ENCODE assay signal across 11 mouse cellular contexts in genomic region chr12:104983476-104983875, GRCm38 (mm10). TPM values are rescaled to one million over a fixed set of nuclear protein-coding genes. Genes with fewer than 3 reads are reported as not detected.
A peak's percentile ranks its signal among the peaks of the same experiment; 100 is the strongest.
DNase-seq lines count a peak whose midpoint lies in the region; ATAC-seq lines count a peak whose summit lies in the region.
"Had no signal": no experiment of that assay in that cellular context is flagged by ENCODE, and none has a peak within 500 bp of the region (broad histone marks: within the 10 kb centered on the region; RNA-seq: fewer than 3 reads in every experiment).

No protein-coding gene starts in this region.

- H3K4me1 ChIP-seq in kidney, embryonic 14.5 days (ENCODE audit: control insufficient read depth, insufficient read depth, low read length), result peaks cover 11% of the 10 kb centered on the region; the same call in 1 of the 2 replicates
- peaks cover 40% of the 10 kb centered on the region for H3K4me1 ChIP-seq in embryonic facial prominence, embryonic 15.5 days
- H3K4me1 ChIP-seq in limb, embryonic 15.5 days, result peaks cover 23% of the 10 kb centered on the region

- DNase-seq in kidney, postnatal 25 days, result no peak
- peak; percentile 39 for DNase-seq in adipocyte (ENCODE audit: low spot score)
- DNase-seq in cerebellum, postnatal 4 days (ENCODE audit: low spot score in 2 of 2), result no peak
- DNase-seq in left cerebral cortex, postnatal 14 days (ENCODE audit: low spot score in 2 of 2), result no peak
- no peak for DNase-seq in layer of hippocampus, adult 8-10 months (ENCODE audit: low spot score in 2 of 2)
- DNase-seq: cerebellum, adult 2 months; lung, postnatal 10 days; thymus, adult 2 months had no signal

- no peak overlapping the region for H3K9ac ChIP-seq in kidney, embryonic 14.5 days (ENCODE audit: low read depth, low read length)
- H3K9ac ChIP-seq in embryonic facial prominence, embryonic 15.5 days, result no peak overlapping the region
- no peak overlapping the region for H3K9ac ChIP-seq in limb, embryonic 15.5 days

- H3K4me3 ChIP-seq in kidney, embryonic 14.5 days (ENCODE audit: low read length), result no peak overlapping the region
- no peak overlapping the region for H3K4me3 ChIP-seq in embryonic facial prominence, embryonic 15.5 days (replicated peaks)
- no peak overlapping the region for H3K4me3 ChIP-seq in limb, embryonic 15.5 days

- H3K27ac ChIP-seq in kidney, embryonic 14.5 days (ENCODE audit: low read depth, low read length), result peak overlapping the region; percentile 55; the same call in 1 of the 2 replicates
- peak overlapping the region; percentile 75 for H3K27ac ChIP-seq in embryonic facial prominence, embryonic 15.5 days (replicated peaks)
- peak overlapping the region; percentile 54; the same call in 1 of the 2 replicates for H3K27ac ChIP-seq in limb, embryonic 15.5 days

- intact Hi-C loops in left cerebral cortex, postnatal 14 days (cut with DNase I), result no loop called here

- peak; percentile 50 for ATAC-seq in kidney, embryonic 14.5 days (ENCODE audit: low FRiP score, low TSS enrichment)
- peak; percentile 64; the same call in 1 of the 2 replicates for ATAC-seq in embryonic facial prominence, embryonic 15.5 days (ENCODE audit: insufficient number of reproducible peaks, low FRiP score, low TSS enrichment, low read depth)
- peak; percentile 36; the same call in 1 of the 2 replicates for ATAC-seq in limb, embryonic 15.5 days (ENCODE audit: insufficient number of reproducible peaks, low FRiP score, low TSS enrichment, low read depth)

- H3K9me3 ChIP-seq in kidney, embryonic 14.5 days (ENCODE audit: control insufficient read depth, low read length), result no peaks in the 10 kb centered on the region
- H3K9me3 ChIP-seq in embryonic facial prominence, embryonic 15.5 days (replicated peaks), result no peaks in the 10 kb centered on the region
- H3K9me3 ChIP-seq in limb, embryonic 15.5 days, result no peaks in the 10 kb centered on the region

- 24% methylated on average over 7 of the region's 7 CpGs for WGBS in kidney, embryonic 14.5 days
- 26% methylated on average over 7 of the region's 7 CpGs for WGBS in embryonic facial prominence, embryonic 15.5 days
- 23% methylated on average over 7 of the region's 7 CpGs for WGBS in limb, embryonic 15.5 days

- H3K36me3 ChIP-seq in kidney, embryonic 14.5 days (ENCODE audit: control insufficient read depth, insufficient read depth, low read length), result no peaks in the 10 kb centered on the region
- no peaks in the 10 kb centered on the region for H3K36me3 ChIP-seq in embryonic facial prominence, embryonic 15.5 days
- H3K36me3 ChIP-seq in limb, embryonic 15.5 days, result no peaks in the 10 kb centered on the region

- H3K27me3 ChIP-seq in kidney, embryonic 14.5 days (ENCODE audit: control insufficient read depth, insufficient read depth, low read length), result no peaks in the 10 kb centered on the region
- no peaks in the 10 kb centered on the region for H3K27me3 ChIP-seq in embryonic facial prominence, embryonic 15.5 days
- H3K27me3 ChIP-seq in limb, embryonic 15.5 days, result no peaks in the 10 kb centered on the region

- H3K4me2 ChIP-seq in kidney, embryonic 14.5 days (replicated peaks; ENCODE audit: low read depth, low read length), result no peak overlapping the region
- 0 out of 2 replicates have a peak overlapping the region, but pooled peaks have one; percentile 10 for H3K4me2 ChIP-seq in embryonic facial prominence, embryonic 15.5 days (replicated peaks)
- no peak overlapping the region for H3K4me2 ChIP-seq in limb, embryonic 15.5 days

RNA-seq across cellular contexts. Expression of gene Syne3, which starts 26.1 kb away (rescaled TPM):
- 0.24 and 0.51 TPM in 2 replicates for polyA plus RNA-seq in kidney, embryonic 14.5 days (2014; fragmentation: Nextera tagmentation; extraction: Ambion mirVana)
- polyA plus RNA-seq in embryonic facial prominence, embryonic 15.5 days (2015; fragmentation: Nextera tagmentation; extraction: Ambion mirVana), result 3.6 and 4.4 TPM in 2 replicates
- polyA plus RNA-seq in limb, embryonic 15.5 days (2015; fragmentation: Nextera tagmentation; extraction: Ambion mirVana), result 3.3 and 4.0 TPM in 2 replicates
- 1 to 10 TPM; 1.1 to 1.4 TPM for total RNA-seq in left cerebral cortex, postnatal 14 days (2021)
- 1 to 10 TPM; 1.6 to 3.6 (median 2.1) TPM for total RNA-seq in layer of hippocampus, adult 8-10 months (2022)

RNA-seq across cellular contexts. Expression of gene Glrx5, which starts 49.0 kb away (rescaled TPM):
- 161 and 195 TPM in 2 replicates for polyA plus RNA-seq in kidney, embryonic 14.5 days (2014; fragmentation: Nextera tagmentation; extraction: Ambion mirVana)
- polyA plus RNA-seq in embryonic facial prominence, embryonic 15.5 days (2015; fragmentation: Nextera tagmentation; extraction: Ambion mirVana), result 152 and 159 TPM in 2 replicates
- 129 and 134 TPM in 2 replicates for polyA plus RNA-seq in limb, embryonic 15.5 days (2015; fragmentation: Nextera tagmentation; extraction: Ambion mirVana)
- 10 to 100 TPM; 62.5 to 64.1 TPM for total RNA-seq in left cerebral cortex, postnatal 14 days (2021)
- total RNA-seq in layer of hippocampus, adult 8-10 months (2022), result 10 to 100 TPM; 41.0 to 46.7 (median 42.8) TPM
